Mouse (Mus musculus): ENCODE data around the gene Irgm1.
"Not testable (repeated sequence)": the region's sequence is repeated elsewhere in the genome, so short reads cannot be mapped to it uniquely, and the experiment has no call there.

The Irgm1 gene

DNA sequence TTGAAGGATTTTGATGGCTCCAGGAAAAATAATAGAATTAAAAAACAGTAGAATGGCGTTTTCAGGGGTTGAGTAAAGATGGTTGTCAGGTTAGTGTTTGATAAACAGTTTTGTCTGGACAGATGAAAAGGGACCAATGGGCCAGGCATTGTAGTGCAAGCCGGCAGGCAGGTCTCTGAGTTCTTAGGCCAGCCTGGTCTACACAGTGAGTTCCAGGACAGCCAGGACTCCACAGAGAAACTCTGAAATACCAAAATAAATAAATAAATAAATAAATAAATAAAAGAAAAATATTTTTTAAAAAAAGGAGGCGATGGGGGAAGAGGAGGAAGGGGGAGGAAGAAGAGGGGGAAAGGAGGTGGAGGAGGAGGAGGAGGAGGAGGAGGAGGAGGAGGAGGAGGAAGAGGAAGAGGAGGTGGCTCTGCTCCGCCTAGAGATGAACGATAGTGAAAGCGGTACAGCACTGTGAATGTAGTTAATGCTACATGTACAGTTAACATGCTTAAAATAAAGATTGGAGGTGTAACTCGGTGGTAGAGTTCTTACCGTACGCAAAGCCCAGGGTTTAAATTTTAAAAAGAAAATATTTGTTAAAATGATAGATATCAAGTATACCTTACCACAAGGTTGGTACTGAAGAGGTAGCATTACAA is 38.3 kb downstream of the Irgm1 start:
- no peak for DNase-seq (ENCODE audit: low spot score)

- no peak for DNase-seq (ENCODE audit: low spot score)
These were observed 40.2 kb downstream of the Irgm1 start for GRCm38 (mm10) chr11:48831273-48831672.

- no peak for DNase-seq (ENCODE audit: low spot score)
These were observed 41.2 kb downstream of the Irgm1 start for GRCm38 (mm10) chr11:48830279-48830678.

DNA sequence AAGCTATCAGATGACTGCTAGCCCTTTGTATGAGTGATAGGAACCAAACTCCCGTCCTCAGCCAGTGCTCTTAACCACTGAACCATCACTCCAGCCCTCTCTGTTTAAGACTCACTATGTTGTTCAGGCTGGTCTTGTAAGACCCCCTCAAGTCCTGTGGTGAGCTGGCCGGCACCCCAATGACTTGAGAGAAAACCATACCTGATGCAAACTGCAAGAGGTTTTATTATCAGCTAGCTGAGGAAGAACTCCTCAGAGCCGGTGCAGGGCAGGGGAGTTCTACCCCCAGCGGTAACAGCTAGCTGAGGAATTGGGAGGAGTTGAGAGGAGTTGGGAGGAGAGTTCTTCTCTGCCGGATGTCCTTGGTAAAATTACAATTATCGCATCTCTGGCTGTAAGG is 43.6 kb downstream of the Irgm1 start:
- no peak for DNase-seq (ENCODE audit: low spot score)

DNA sequence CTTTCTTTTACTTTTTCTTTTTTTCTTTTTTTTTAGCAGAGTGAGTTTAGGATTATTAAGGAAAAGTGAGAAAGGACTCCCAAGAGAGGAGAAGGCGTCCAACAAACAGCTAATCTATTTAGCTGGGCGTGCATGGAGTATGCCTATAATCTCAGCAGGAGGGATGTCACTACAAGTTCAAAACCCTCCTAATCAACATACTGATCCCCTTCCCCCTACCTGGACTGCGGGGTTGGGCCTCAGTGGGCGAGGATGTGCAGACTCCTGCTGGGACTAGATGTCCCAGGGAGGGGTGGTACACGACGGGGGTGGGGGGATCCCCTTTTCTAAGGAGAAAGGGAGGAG is 44.8 kb downstream of the Irgm1 start:
- DNase-seq (ENCODE audit: low spot score) = no peak

DNA sequence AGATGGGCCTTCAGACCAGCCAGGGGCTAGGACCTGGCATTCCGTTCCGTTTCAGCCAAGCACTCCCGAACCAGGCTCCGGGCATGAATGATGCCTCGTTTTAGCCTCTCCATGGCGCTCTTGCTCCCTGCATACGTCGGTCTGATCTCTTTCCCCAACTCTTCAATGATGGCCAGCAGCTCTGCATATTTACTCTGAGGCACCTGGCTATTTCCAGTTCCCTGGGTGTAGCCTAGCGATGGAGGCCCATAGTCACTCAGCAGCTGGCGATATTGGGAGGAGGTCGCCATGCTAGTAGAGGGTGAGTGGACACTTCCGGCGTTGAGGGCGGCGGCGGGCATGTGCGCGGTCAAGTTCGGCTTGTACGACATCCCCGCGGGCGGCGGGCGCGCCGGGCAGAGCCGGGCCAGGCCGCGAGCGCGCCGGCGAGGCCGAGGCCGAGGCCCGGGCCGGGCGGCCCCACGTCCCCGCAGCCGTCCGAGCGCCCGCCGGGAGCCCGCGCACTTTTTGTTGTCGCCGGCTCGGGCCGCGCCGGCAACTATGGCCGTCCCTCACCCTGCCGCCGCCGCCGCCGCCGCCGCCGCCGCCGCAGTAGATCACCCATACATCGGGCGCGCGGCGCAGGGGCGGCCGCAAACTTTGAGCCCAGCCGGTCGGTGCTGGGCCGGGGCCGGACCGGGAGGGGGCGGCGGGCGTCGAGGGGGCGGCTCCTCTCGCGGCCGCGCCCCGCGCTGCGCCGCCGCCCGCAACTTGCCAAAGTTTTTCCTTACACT is 45.3 kb downstream of the Irgm1 start, which contains the start of the genes Trim7 and Gm12184:
Gene Trim7 (plus strand): TSS at position 162 of the 773 bp plus-strand sequence.
Gene Gm12184 (minus strand): TSS at position 677 of the 773 bp plus-strand sequence.
- DNase-seq (ENCODE audit: low spot score) = not testable (repeated sequence)

GRCm38 (mm10) chr11:48824311-48824830 is 47.1 kb downstream of the Irgm1 start:
- no peak for DNase-seq (ENCODE audit: low spot score)

- no peak for DNase-seq (ENCODE audit: low spot score)
These were observed 47.9 kb downstream of the Irgm1 start for GRCm38 (mm10) chr11:48823536-48823972.

DNA sequence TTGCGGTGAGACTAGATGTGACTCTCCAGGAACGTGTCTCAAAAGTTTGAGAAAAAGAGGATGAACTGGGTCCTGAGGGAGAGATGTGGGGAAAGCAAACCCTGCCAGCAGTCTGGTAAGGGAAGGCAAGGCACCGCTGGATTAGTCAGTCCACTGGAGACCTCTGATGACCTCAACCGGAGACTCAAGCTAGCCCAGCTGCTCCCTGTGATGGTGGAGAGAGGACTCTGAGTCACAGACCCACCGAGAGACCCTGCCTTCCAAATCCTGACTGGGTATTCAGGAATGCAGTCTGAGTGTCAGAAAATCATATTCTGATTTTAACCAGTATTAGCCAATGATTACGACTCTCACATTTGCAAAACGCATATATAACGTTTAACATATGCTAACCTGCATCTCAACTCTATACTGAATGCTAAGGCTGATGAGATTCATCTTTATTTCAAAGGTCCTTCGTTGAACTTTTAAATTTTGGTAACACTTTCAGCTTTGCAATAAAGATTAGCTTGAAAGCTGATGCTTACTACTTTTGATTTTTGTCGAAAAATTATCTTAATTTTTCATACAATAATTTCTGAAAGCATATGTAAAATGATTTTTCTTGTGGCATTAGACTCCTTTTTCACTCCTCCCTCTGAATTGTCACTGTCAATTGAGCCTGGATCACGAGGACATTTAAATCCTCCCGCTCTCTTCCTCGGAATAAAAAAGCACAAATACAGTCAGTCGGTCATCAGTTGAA is 48.5 kb downstream of the Irgm1 start:
- no peak for DNase-seq (ENCODE audit: low spot score)

- not testable (repeated sequence) for DNase-seq (ENCODE audit: low spot score)
These were observed 50.2 kb downstream of the Irgm1 start for GRCm38 (mm10) chr11:48821299-48821698.

- no peak for DNase-seq (ENCODE audit: low spot score)
These were observed 51.2 kb downstream of the Irgm1 start for GRCm38 (mm10) chr11:48820308-48820674.

DNA sequence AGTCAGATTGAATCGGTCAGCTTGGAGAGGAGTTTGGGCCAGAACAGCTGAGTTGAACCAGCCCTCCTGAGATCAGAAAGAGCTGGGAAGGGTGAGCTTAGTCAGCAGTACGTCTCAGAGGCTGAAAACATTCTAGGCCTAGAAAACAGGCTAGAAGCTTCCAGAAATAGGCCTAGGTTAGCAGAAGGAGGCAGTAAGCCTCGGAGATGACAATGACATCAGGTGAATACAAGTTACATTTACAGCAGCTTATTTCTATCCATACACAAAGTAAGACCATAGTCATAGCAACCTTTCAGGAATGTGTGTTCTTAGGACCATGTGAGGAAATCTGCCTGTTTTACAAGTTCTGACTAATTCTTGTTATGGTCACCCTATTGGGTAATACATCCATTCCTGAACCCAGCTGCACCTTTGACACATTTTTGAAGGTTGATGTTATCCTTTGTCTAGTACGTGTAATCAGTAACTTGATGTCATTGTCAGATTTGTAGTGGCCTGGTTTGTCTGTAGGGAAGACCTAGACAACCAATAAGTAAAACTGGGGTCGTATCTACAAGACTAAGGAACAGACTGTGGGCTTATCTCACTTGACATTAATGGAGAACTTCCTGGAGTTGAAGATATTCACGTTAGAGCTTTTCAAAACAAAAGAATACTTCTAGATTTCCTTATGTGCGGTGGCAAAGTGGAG is 51.7 kb downstream of the Irgm1 start:
- no peak for DNase-seq (ENCODE audit: low spot score)

DNA sequence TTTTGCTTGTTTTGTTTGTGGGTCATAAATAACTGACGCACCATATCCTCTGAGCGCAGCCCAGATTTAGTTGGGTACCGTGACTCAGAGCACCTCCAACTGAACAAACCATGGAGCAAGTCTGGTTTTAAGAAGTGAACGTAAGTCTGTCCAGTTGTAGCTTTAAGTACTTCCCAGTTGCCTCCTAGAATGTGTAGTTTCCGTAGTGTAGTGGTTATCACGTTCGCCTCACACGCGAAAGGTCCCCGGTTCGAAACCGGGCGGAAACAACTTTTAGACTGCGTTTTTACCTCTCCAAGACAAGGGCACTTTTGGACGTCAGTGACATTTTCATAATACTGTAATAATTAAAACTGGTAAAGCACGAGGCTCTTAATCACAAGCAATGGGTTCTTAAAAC is 53.1 kb downstream of the Irgm1 start:
- peak; percentile 82 for DNase-seq (ENCODE audit: low spot score)

- DNase-seq (ENCODE audit: low spot score) = no peak
These were observed 53.7 kb downstream of the Irgm1 start for GRCm38 (mm10) chr11:48817794-48818193.

DNA sequence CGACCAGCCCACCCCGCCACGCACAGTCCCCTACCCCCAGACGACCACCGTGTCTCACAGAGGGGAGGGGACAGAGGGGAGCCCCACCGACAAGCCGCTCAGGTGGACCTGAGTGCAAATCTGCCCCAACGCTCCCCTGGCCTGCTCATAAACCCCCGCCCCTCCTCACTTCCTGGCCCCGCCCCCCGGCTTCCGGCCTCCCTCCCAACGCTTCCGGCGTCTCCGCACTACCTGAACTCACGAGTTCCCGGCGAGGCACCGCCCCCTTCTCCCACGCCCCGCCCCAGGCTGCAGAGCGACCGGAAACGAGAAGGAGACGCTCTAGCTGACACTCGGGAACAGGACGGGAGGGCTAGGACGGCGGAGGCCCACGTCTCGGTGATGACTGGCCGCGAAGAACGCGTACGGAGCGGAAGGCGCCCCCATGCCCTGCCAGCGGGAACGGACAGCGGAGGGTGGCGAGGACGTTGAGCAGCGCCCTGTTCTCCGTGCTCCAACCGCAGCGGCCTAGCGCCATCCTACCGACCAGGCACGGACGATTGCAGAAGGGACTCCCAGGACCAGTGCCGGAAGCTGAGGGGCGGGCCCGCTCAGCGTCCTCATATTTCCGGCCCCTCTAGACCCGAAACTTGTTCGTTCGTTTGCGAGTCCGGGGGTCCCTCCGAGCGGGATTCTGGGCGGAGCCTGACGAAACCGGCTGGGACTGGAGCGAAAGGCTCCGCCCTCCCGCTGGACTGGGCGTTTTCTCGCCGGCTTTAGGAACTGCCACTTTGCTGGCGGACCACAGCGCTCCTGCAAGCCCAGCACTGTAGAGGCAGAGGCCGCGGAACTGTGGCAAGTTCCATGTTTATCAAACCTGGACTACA is 54.5 kb downstream of the Irgm1 start, which contains the start of gene Trim41:
Gene Trim41 (minus strand): TSS at position 554 of the 866 bp plus-strand sequence.
- peak; percentile 99 for DNase-seq (ENCODE audit: low spot score)

- no peak for DNase-seq (ENCODE audit: low spot score)
These were observed 55.2 kb downstream of the Irgm1 start for GRCm38 (mm10) chr11:48816281-48816781.

- DNase-seq (ENCODE audit: low spot score) = no peak
These were observed 55.6 kb downstream of the Irgm1 start for GRCm38 (mm10) chr11:48815851-48816250.

- no peak for DNase-seq (ENCODE audit: low spot score)
These were observed 57.7 kb downstream of the Irgm1 start for GRCm38 (mm10) chr11:48813782-48814181.

All from urinary bladder, postnatal 14 days (tissue).